Mouse (Mus musculus) bone marrow, adult 2 months (tissue): ENCODE data around the gene Itih4.

Source experiments
- CTCF ChIP-seq: fragments of 200-500 bp; IDR thresholded peaks from 2 replicates; pipeline ENCODE4 v1.5.1; 2011; ENCODE audit warnings: low read length, control low read depth; ENCODE audit not compliant: control insufficient read depth, insufficient read depth
- POLR2A ChIP-seq: fragments of 200-500 bp; IDR thresholded peaks from 2 replicates; pipeline ENCODE4 v1.6.1; 2011; ENCODE audit warnings: low read depth, mild to moderate bottlenecking, control low read depth, low read length, borderline replicate concordance; ENCODE audit not compliant: control insufficient read depth

- TF ChIP-seq POLR2A (no peak), CTCF (no peak)
Measured at GRCm38 (mm10) chr14:30862368-30862767, 23.9 kb upstream of the Itih4 start.
